Mouse (Mus musculus): ENCODE measurements around the gene Lipt1. TPM values are rescaled to one million over a fixed set of nuclear protein-coding genes. Genes with fewer than 3 reads are reported as not detected.

Gene Lipt1
- polyA plus RNA-seq, 2 experiments, result 2.8 to 3.7 TPM

- TF ChIP-seq EP300 (IDR thresholded peaks at IDR 0.05; ENCODE audit: low read depth) (no peak), CTCF (IDR thresholded peaks at IDR 0.05; ENCODE audit: low read depth) (no peak)
- Histone ChIP-seq H3K27ac (no peak overlapping the region), H3K4me1 (replicated peaks; ENCODE audit: control insufficient read depth in 2 of 2, insufficient read depth in 2 of 2, low read length in 1 of 2) (no peaks in the 10 kb centered on the region), H3K4me2 (ENCODE audit: low read depth) (no peak overlapping the region), H3K27me3 (ENCODE audit: control insufficient read depth, insufficient read depth, low read length) (no peaks in the 10 kb centered on the region), H3K9ac (replicated peaks) (no peak overlapping the region), H3K36me3 (replicated peaks; ENCODE audit: control insufficient read depth, insufficient read depth, low read depth) (peaks cover 32% of the 10 kb centered on the region), H3K4me3 (ENCODE audit: insufficient read depth in 1 of 2, low read depth in 2 of 2, low read length in 2 of 2) (no peak overlapping the region), H3K9me3 (ENCODE audit: control insufficient read depth, low read length) (no peaks in the 10 kb centered on the region)
- WGBS (ENCODE audit: insufficient replicate concordance), result 74% methylated on average over 4 of the region's 4 CpGs
- DNase-seq (ENCODE audit: low read depth in 3 of 3, low spot score in 3 of 3) (no peak), ATAC-seq (ENCODE audit: insufficient read depth) (no peak)
Observed at GRCm38 (mm10) chr1:37899816-37900215, 28.3 kb downstream of the Lipt1 start.

- Histone ChIP-seq H3K36me3 (replicated peaks; ENCODE audit: control insufficient read depth, insufficient read depth, low read depth) (peaks cover 28% of the 10 kb centered on the region), H3K9ac (replicated peaks) (no peak overlapping the region), H3K4me1 (replicated peaks; ENCODE audit: control insufficient read depth in 2 of 2, insufficient read depth in 2 of 2, low read length in 1 of 2) (no peaks in the 10 kb centered on the region), H3K4me2 (ENCODE audit: low read depth) (no peak overlapping the region), H3K27ac (no peak overlapping the region), H3K27me3 (ENCODE audit: control insufficient read depth, insufficient read depth, low read length) (no peaks in the 10 kb centered on the region), H3K4me3 (ENCODE audit: insufficient read depth in 1 of 2, low read depth in 2 of 2, low read length in 2 of 2) (no peak overlapping the region), H3K9me3 (ENCODE audit: control insufficient read depth, low read length) (no peaks in the 10 kb centered on the region)
- ATAC-seq (ENCODE audit: insufficient read depth) (no peak), DNase-seq (ENCODE audit: low read depth in 3 of 3, low spot score in 3 of 3) (no peak)
- TF ChIP-seq EP300 (IDR thresholded peaks at IDR 0.05; ENCODE audit: low read depth), result no peak
- no peak for TF ChIP-seq CTCF (IDR thresholded peaks at IDR 0.05; ENCODE audit: low read depth)
- WGBS (ENCODE audit: insufficient replicate concordance), result 64% methylated on average over 6 of the region's 6 CpGs
Observed at GRCm38 (mm10) chr1:37900288-37900687, 28.8 kb downstream of the Lipt1 start.

- TF ChIP-seq EP300 (IDR thresholded peaks at IDR 0.05; ENCODE audit: low read depth) (no peak), CTCF (IDR thresholded peaks at IDR 0.05; ENCODE audit: low read depth) (peak; percentile 40)
- Histone ChIP-seq H3K4me3 (ENCODE audit: insufficient read depth in 1 of 2, low read depth in 2 of 2, low read length in 2 of 2) (no peak overlapping the region), H3K9ac (replicated peaks) (no peak overlapping the region), H3K36me3 (replicated peaks; ENCODE audit: control insufficient read depth, insufficient read depth, low read depth) (peaks cover 8% of the 10 kb centered on the region), H3K9me3 (ENCODE audit: control insufficient read depth, low read length) (no peaks in the 10 kb centered on the region), H3K27me3 (ENCODE audit: control insufficient read depth, insufficient read depth, low read length) (no peaks in the 10 kb centered on the region), H3K27ac (no peak overlapping the region), H3K4me2 (ENCODE audit: low read depth) (no peak overlapping the region), H3K4me1 (replicated peaks; ENCODE audit: control insufficient read depth in 2 of 2, insufficient read depth in 2 of 2, low read length in 1 of 2) (0 out of 4 replicates have a peak, but pooled peaks cover 0 to 2% of the 10 kb centered on the region in 2 experiments)
- DNase-seq (ENCODE audit: low read depth in 3 of 3, low spot score in 3 of 3) (no peak), ATAC-seq (ENCODE audit: insufficient read depth) (no peak)
- 26% methylated on average over 6 of the region's 6 CpGs for WGBS (ENCODE audit: insufficient replicate concordance)
Observed at GRCm38 (mm10) chr1:37903178-37903577, 31.6 kb downstream of the Lipt1 start.

GRCm38 (mm10) chr1:37912751-37913150 is 41.2 kb downstream of the Lipt1 start:
- Histone ChIP-seq H3K4me1 (replicated peaks; ENCODE audit: control insufficient read depth in 2 of 2, insufficient read depth in 2 of 2, low read length in 1 of 2) (no peaks in the 10 kb centered on the region), H3K4me3 (ENCODE audit: insufficient read depth in 1 of 2, low read depth in 2 of 2, low read length in 2 of 2) (no peak overlapping the region), H3K36me3 (replicated peaks; ENCODE audit: control insufficient read depth, insufficient read depth, low read depth) (no peaks in the 10 kb centered on the region), H3K27me3 (ENCODE audit: control insufficient read depth, insufficient read depth, low read length) (no peaks in the 10 kb centered on the region), H3K9me3 (ENCODE audit: control insufficient read depth, low read length) (no peaks in the 10 kb centered on the region), H3K27ac (no peak overlapping the region), H3K9ac (replicated peaks) (no peak overlapping the region), H3K4me2 (ENCODE audit: low read depth) (no peak overlapping the region)
- 74% methylated on average over 2 of the region's 2 CpGs for WGBS (ENCODE audit: insufficient replicate concordance)
- no peak for ATAC-seq (ENCODE audit: insufficient read depth)
- DNase-seq (ENCODE audit: low read depth in 3 of 3, low spot score in 3 of 3), result no peak
- TF ChIP-seq EP300 (IDR thresholded peaks at IDR 0.05; ENCODE audit: low read depth) (no peak), CTCF (IDR thresholded peaks at IDR 0.05; ENCODE audit: low read depth) (no peak)

- no peak for ATAC-seq (ENCODE audit: insufficient read depth)
- TF ChIP-seq EP300 (IDR thresholded peaks at IDR 0.05; ENCODE audit: low read depth) (no peak), CTCF (IDR thresholded peaks at IDR 0.05; ENCODE audit: low read depth) (no peak)
- Histone ChIP-seq H3K27me3 (ENCODE audit: control insufficient read depth, insufficient read depth, low read length) (no peaks in the 10 kb centered on the region), H3K9me3 (ENCODE audit: control insufficient read depth, low read length) (no peaks in the 10 kb centered on the region), H3K4me2 (ENCODE audit: low read depth) (no peak within 1 kb of the TSS), H3K9ac (replicated peaks) (no peak within 1 kb of the TSS), H3K4me1 (replicated peaks; ENCODE audit: control insufficient read depth in 2 of 2, insufficient read depth in 2 of 2, low read length in 1 of 2) (no peaks in the 10 kb centered on the region), H3K4me3 (ENCODE audit: insufficient read depth in 1 of 2, low read depth in 2 of 2, low read length in 2 of 2) (no peak within 1 kb of the TSS), H3K27ac (no peak within 1 kb of the TSS), H3K36me3 (replicated peaks; ENCODE audit: control insufficient read depth, insufficient read depth, low read depth) (no peaks in the 10 kb centered on the region)
- DNase-seq (ENCODE audit: low read depth in 3 of 3, low spot score in 3 of 3), result no peak
- WGBS (ENCODE audit: insufficient replicate concordance), result 52% methylated on average over 5 of the region's 5 CpGs
Observed at GRCm38 (mm10) chr1:37916393-37916792, 44.9 kb downstream of the Lipt1 start, which contains the start of gene Lyg2. Gene Lyg2, minus strand, starts transcription at chr1:37916493.

Data from liver, embryonic 14.5 days (tissue).